Mouse (Mus musculus) heart, embryonic 15.5 days (tissue): ENCODE results near the gene Frat1. TPM values are rescaled to one million over a fixed set of nuclear protein-coding genes. Genes with fewer than 3 reads are reported as not detected.
"Not testable (repeated sequence)": the region's sequence is repeated elsewhere in the genome, so short reads cannot be mapped to it uniquely, and the experiment has no call there.

Source experiments
- ATAC-seq: fragments of 200-750 bp; cut with Nextera tagmentation; replicated peaks from 2 replicates; pipeline ENCODE4 v1.8.0; 2017; ENCODE audit warnings: low read depth, moderate TSS enrichment; ENCODE audit not compliant: insufficient number of reproducible peaks, insufficient read depth, low FRiP score
- H3K27ac ChIP-seq: fragments of 300-500 bp; sonication (generic); 2 replicates; pipeline ENCODE4 v1.5.1; 2015; ENCODE audit warnings: mild to moderate bottlenecking, inconsistent platforms
- H3K27me3 ChIP-seq: fragments of 300-500 bp; sonication (generic); 2 replicates; pipeline ENCODE4 v1.6.1; 2015; ENCODE audit warnings: inconsistent platforms
- H3K36me3 ChIP-seq: fragments of 300-500 bp; sonication (generic); 2 replicates; pipeline ENCODE4 v1.6.1; 2015; ENCODE audit warnings: mild to moderate bottlenecking, inconsistent platforms
- H3K4me1 ChIP-seq: fragments of 300-500 bp; sonication (generic); replicated peaks from 2 replicates; pipeline ENCODE4 v1.6.1; 2015; ENCODE audit warnings: inconsistent platforms
- H3K4me2 ChIP-seq: fragments of 300-500 bp; sonication (generic); 2 replicates; pipeline ENCODE4 v1.6.1; 2015; ENCODE audit warnings: inconsistent platforms, mild to moderate bottlenecking, moderate library complexity
- H3K4me3 ChIP-seq: fragments of 300-500 bp; sonication (generic); 2 replicates; pipeline ENCODE4 v1.5.1; 2015; ENCODE audit warnings: mild to moderate bottlenecking, inconsistent platforms
- H3K9ac ChIP-seq: fragments of 300-500 bp; sonication (generic); 2 replicates; pipeline ENCODE4 v1.6.1; 2015; ENCODE audit warnings: mild to moderate bottlenecking, inconsistent platforms
- H3K9me3 ChIP-seq: fragments of 300-500 bp; sonication (generic); replicated peaks from 2 replicates; pipeline ENCODE4 v1.6.1; 2016; ENCODE audit warnings: inconsistent platforms
- WGBS: fragments of 180-500 bp; shearing (Covaris S2); methylation state at CpG from one replicate; pipeline ENCODE4 v1.1.7; 2015; ENCODE audit warnings: mixed read lengths; 5-methylcytosine and 5-hydroxymethylcytosine counted together
- polyA plus RNA-seq: library from polyadenylated mRNA; unstranded; fragments of >200 nt; fragmentation: Nextera tagmentation; extraction: Ambion mirVana; gene quantifications from 2 replicates; pipeline ENCODE4 v1.2.1, GENCODE M21; 2015

The Frat1 gene
- polyA plus RNA-seq, 1 experiment from 2014 or later = 2.1 TPM

- no peak overlapping the region for H3K9ac ChIP-seq
- H3K27ac ChIP-seq = no peak overlapping the region
- no peaks in the 10 kb centered on the region for H3K27me3 ChIP-seq
- ATAC-seq = no peak
- no peaks in the 10 kb centered on the region for H3K9me3 ChIP-seq
- H3K4me3 ChIP-seq = no peak overlapping the region
- no peaks in the 10 kb centered on the region for H3K4me1 ChIP-seq
- WGBS = 91% methylated on average over 5 of the region's 5 CpGs
- peaks cover 51% of the 10 kb centered on the region for H3K36me3 ChIP-seq
- H3K4me2 ChIP-seq = no peak overlapping the region
Measured at GRCm38 (mm10) chr19:41869296-41869695, 39.5 kb downstream of the Frat1 start.

GRCm38 (mm10) chr19:41869946-41870345 lies 40.2 kb downstream of the Frat1 start:
- not testable (repeated sequence) for H3K4me3 ChIP-seq, H3K27me3 ChIP-seq, ATAC-seq, H3K27ac ChIP-seq, H3K9ac ChIP-seq, H3K9me3 ChIP-seq, H3K4me2 ChIP-seq, H3K4me1 ChIP-seq
- 82% methylated on average over 5 of the region's 5 CpGs for WGBS
- H3K36me3 ChIP-seq = peaks cover 53% of the 10 kb centered on the region

- H3K4me2 ChIP-seq = no peak overlapping the region
- no peaks in the 10 kb centered on the region for H3K27me3 ChIP-seq
- H3K36me3 ChIP-seq = peaks cover 53% of the 10 kb centered on the region; the same call in 1 of the 2 replicates
- WGBS = 79% methylated on average over 2 of the region's 2 CpGs
- H3K9ac ChIP-seq = no peak overlapping the region
- no peak overlapping the region for H3K4me3 ChIP-seq
- H3K9me3 ChIP-seq = no peaks in the 10 kb centered on the region
- H3K27ac ChIP-seq = no peak overlapping the region
- no peaks in the 10 kb centered on the region for H3K4me1 ChIP-seq
- no peak for ATAC-seq
Measured at GRCm38 (mm10) chr19:41872285-41872684, 42.5 kb downstream of the Frat1 start.

GRCm38 (mm10) chr19:41874356-41874755 lies 44.6 kb downstream of the Frat1 start:
- no peak for ATAC-seq
- WGBS = 88% methylated on average over 14 of the region's 14 CpGs
- Histone ChIP-seq H3K36me3 (peaks cover 44% of the 10 kb centered on the region; the same call in 1 of the 2 replicates), H3K9ac (no peak overlapping the region), H3K4me3 (no peak overlapping the region), H3K27ac (no peak overlapping the region), H3K9me3 (no peaks in the 10 kb centered on the region), H3K4me1 (no peaks in the 10 kb centered on the region), H3K4me2 (no peak overlapping the region), H3K27me3 (no peaks in the 10 kb centered on the region)

GRCm38 (mm10) chr19:41881842-41882241 lies 52.1 kb downstream of the Frat1 start:
- no peak for ATAC-seq
- H3K27ac ChIP-seq = no peak overlapping the region
- H3K36me3 ChIP-seq = peaks cover 42% of the 10 kb centered on the region
- H3K4me3 ChIP-seq = no peak overlapping the region
- H3K27me3 ChIP-seq = no peaks in the 10 kb centered on the region
- no peak overlapping the region for H3K9ac ChIP-seq
- no peaks in the 10 kb centered on the region for H3K4me1 ChIP-seq
- no peak overlapping the region for H3K4me2 ChIP-seq
- WGBS = 93% methylated on average over 4 of the region's 4 CpGs
- no peaks in the 10 kb centered on the region for H3K9me3 ChIP-seq

Other genes with a start within 250 kb of the Frat1 start
- 1.2 and 1.9 TPM in 2 replicates for gene Gm340, start 247.6 kb upstream of the Frat1 start, polyA plus RNA-seq
- gene Slit1, start 86.3 kb upstream of the Frat1 start, polyA plus RNA-seq = 0.09 and 0.19 TPM in 2 replicates
- gene Arhgap19, start 27.9 kb upstream of the Frat1 start, polyA plus RNA-seq = 9.3 and 12.8 TPM in 2 replicates
- gene Frat2, start 18.2 kb downstream of the Frat1 start, polyA plus RNA-seq = 2.2 and 3.5 TPM in 2 replicates
- 7.4 and 10.1 TPM in 2 replicates for gene Rrp12, start 66.2 kb downstream of the Frat1 start, polyA plus RNA-seq
- gene Pgam1, start 82.0 kb downstream of the Frat1 start, polyA plus RNA-seq = 666 and 693 TPM in 2 replicates
- 39.3 and 46.9 TPM in 2 replicates for gene Exosc1, start 103.5 kb downstream of the Frat1 start, polyA plus RNA-seq
- gene Zdhhc16, start 103.5 kb downstream of the Frat1 start, polyA plus RNA-seq = 46.5 and 62.7 TPM in 2 replicates
- 19.7 and 22.5 TPM in 2 replicates for gene Mms19, start 151.2 kb downstream of the Frat1 start, polyA plus RNA-seq
- gene Ubtd1, start 151.8 kb downstream of the Frat1 start, polyA plus RNA-seq = 14.6 and 18.0 TPM in 2 replicates
- gene Ankrd2, start 206.0 kb downstream of the Frat1 start, polyA plus RNA-seq = 0.25 TPM in 1 of 2 replicates, not detected in the other
- gene Hoga1, start 215.6 kb downstream of the Frat1 start, polyA plus RNA-seq = 0.44 and 0.80 TPM in 2 replicates
- not detected in 2 replicates for gene 4933411K16Rik, start 222.3 kb downstream of the Frat1 start, polyA plus RNA-seq